Mouse (Mus musculus): ENCODE measurements around the gene Nmrk2.
A peak's percentile ranks its signal among the peaks of the same experiment; 100 is the strongest.

Gene Nmrk2

DNA sequence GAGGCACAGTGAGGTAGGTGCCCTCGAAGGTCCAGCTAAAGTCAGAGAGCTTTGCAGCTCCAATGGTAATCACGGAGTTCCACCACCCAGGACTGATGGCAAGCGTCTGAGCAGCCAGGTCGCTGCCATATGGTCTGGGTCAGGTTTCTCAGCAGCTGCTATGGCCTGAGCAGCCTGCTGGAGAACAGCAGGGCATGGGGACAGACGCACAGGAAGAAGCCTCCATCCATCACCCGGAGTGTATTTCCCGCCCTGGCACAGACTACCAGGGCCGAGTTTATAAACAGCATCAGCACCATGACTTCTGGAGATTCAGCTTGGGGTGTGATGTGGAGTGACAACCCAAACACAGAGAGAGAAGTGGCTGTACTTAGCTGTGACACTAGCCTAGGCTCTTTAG is 36.7 kb downstream of the Nmrk2 start:
- DNase-seq (ENCODE audit: low read depth), result no peak

DNA sequence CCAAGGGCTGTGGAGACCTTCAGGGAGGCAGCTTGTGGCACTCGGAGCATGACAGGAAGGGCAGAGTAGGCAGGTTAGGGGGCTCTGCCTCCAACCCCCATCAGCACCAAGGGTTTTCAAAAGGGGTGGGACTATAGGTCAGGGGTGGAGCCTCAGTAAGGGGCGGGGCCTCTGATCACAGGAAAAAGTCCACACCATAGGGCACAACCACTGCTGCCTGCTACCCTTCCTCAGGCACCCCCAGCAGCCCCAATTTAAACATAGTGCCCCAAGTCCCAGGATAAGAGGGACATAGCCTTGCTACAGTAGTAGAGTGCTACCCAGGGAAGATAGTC is 39.6 kb downstream of the Nmrk2 start:
- peak; percentile 43 for DNase-seq (ENCODE audit: low read depth)

DNA sequence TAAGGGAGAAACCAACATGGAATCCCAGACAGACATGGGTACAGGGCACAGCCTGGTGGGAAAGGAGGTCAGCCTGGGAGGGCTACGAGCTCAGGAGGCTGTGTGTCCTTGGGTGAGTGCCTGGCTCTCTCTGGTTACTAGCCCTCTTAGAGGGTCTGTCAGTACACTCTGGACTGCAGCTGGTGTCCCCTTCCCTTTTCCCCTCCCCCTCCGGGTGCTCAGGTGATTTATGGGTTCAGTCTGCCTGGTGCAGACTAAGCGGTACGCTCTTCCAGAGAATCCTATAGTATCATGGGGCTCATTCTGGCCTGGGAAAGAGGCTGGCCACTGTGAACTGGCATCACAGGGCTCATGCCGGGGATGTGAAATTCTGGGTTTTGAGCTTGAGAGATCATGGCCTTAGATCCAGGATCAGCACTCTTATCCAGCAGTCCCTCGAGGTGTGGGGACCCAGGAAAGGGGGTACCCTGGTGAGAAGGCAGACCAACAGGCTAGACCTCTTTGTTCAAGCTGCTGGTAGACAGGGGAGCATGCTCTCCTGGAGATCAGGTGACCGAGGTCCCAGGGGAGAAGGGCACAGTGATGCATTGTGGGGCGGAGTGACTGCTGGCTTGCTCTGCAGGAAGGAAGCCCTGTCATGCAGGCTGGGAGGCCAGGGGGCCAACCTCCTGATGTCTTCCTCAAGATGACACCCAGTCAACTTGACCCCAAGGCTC is 40.1 kb downstream of the Nmrk2 start:
- no peak for DNase-seq (ENCODE audit: low read depth)

DNA sequence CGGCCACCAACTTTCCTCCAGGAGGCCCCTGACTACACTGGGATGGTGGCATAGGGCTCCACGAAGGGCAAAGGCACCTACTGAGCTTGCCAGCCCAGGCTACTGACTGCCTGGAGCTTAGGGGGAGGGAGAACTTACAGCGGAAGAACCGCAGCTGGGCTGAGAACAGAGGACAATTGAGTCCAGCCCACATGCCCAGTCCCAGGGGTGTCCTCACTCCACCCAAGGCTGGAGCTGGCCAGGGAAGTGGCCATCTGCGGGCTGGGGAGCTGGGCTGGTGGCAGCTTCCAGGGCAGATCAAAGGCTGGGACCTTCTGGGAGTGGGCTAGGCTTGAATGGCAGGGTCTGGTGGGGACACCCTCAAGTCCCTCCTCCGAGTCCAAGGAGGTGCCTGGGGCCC is 47.1 kb downstream of the Nmrk2 start:
- no peak for DNase-seq (ENCODE audit: low read depth)

DNA sequence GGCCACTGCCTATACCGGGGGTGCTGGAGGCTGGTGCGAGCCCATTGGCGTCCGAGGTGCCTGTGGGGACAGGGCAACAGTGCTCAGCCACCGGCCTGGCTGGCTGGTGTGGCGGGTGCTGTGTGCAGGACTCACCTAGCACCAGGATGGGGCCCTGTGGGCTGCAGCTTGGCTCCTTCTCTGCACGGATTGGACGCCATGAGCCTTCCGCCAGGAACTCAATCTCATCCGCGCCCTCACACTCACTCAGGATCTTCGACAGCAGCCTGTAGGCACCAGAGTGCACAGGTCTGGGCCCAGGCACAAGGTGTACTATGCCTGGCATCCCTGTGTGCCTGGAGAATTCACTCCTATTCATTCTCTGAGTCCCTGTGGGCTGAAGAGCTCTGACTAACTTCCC is 47.5 kb downstream of the Nmrk2 start:
- DNase-seq (ENCODE audit: low read depth), result no peak

DNA sequence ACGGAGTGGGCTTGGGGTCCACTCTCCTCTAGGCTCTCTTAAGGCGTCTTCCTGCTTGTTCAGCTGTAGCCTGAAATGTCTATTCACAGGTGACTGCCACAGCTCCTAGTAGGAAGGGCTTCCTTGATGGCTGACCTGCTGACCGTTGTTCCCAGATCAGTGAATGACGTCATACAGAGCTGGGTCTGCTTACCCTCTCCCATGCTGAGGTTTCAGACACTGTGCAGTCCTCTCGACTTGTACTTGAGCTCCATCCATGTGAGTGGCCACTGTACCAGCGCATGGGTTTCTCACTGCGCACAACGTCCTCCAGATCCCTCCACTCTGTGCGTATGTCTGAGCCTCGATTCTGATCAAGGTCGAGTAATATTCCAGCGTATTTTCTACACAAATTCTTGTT is 49.2 kb downstream of the Nmrk2 start:
- no peak for DNase-seq (ENCODE audit: low read depth)

- DNase-seq (ENCODE audit: low read depth), result no peak
These were observed 50.6 kb downstream of the Nmrk2 start for GRCm38 (mm10) chr10:81151261-81151660.
